Mouse (Mus musculus): ENCODE results near the gene Pmm1.

DNA sequence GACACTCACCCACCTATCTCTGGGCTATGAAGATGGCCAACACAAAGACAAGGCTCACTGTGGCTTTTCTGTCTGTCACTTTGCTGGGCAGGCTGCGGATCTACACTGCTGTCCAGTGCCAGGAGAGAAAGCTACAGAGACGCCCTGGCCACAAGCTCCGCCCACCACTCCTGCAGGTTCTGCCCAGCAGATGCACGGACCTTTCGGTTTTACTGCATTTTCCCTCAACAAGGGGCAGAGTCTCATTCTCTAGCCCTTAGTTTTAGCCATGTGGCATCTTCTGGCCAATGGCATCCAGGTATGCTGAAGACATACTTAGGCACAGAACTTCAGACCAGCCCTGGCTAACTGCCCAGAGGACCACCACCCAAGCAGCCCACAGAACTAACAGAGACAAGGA is 39.5 kb downstream of the Pmm1 start:
- no peak for TF ChIP-seq GATA1 (IDR thresholded peaks at IDR 0.05; ENCODE audit: borderline replicate concordance, low read length)
- TF ChIP-seq CTCF (IDR thresholded peaks at IDR 0.05; ENCODE audit: low read depth, low read length): no peak
- TF ChIP-seq GATA2 (IDR thresholded peaks at IDR 0.05; ENCODE audit: borderline replicate concordance, low read depth, low read length): no peak
- no peak for TF ChIP-seq TAL1 (conservative IDR thresholded peaks at IDR 0.05; ENCODE audit: low read depth, low read length)
